Mouse (Mus musculus): ENCODE measurements at regions not wholly inside any gene's neighbourhood (a gene's known extent, or its start where the extent isn't known, plus 50 kb on each side); places are given as distances from the start of the nearest gene placed in this dataset.

DNA sequence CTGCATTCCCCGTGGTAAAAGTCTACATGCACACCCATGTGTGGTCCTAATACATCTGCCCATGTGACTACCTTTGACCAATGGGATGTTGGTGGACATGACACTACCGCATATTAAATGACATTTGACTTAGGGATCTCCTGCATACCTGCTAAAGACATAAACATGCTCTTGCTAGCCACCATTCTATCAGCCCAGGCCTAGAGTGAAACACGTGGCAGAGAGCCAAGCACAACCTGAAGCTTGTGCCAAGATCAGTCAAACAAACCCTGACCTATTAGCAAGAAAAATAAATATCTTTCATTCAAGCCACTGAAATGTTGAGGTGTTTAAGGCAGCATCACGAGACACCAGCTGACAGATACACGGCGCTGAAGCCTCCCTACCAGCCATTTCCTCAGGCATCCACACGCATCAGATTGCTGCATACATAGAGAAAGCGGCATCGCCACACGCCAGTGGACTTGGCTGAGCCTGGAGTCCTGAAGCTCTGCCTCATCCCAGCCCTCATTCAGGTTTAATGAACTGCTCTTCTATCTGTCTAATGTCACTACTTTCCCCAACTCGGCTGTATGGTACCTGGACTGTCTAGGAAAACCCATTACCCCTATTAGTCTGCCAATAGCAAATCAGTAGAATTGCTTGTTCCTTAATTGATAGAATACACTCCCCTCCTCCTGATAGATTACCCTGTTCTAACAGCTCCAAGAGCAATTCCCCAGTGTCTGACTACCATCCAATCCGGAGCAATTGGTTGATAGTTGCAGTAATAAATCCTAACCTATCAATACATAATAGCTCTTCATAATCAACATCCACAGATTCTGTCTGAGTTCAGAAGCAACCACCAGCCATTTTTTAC lies 242.8 kb upstream of the Rsrc1 start:
- no peak for DNase-seq (ENCODE audit: low read depth, low spot score)

DNA sequence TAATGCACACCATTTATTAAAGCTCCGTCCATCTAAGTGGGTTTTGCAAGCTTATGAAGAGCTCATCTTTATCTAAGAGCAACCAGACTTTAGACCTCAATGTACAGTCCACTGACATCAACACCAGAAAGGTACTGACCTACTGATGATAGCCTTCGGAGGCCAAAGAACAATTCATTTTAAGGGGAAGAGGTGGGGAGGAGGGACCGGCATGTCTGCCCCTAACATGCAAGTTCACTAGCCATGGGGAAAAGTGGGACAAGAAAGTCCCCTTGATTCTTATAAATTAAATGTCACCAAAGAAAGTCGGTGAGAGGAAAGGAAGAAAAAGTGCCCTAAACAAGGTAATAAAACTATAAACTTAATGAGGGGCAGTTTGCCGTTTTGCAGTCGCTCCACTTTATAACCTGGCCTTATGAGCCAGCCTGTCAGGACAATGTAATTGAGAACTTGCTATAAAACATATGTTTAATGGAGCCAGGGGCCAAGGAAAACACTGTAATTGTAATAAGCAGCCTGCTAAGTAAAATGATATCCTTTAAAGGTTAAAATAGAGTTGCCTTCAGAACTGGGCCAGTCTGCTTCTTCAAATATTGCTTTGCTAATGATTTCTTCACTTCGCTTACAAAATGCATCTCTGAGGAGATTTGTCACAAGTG lies 241.7 kb upstream of the Rsrc1 start:
- DNase-seq (ENCODE audit: low read depth, low spot score) = peak; percentile 67

DNA sequence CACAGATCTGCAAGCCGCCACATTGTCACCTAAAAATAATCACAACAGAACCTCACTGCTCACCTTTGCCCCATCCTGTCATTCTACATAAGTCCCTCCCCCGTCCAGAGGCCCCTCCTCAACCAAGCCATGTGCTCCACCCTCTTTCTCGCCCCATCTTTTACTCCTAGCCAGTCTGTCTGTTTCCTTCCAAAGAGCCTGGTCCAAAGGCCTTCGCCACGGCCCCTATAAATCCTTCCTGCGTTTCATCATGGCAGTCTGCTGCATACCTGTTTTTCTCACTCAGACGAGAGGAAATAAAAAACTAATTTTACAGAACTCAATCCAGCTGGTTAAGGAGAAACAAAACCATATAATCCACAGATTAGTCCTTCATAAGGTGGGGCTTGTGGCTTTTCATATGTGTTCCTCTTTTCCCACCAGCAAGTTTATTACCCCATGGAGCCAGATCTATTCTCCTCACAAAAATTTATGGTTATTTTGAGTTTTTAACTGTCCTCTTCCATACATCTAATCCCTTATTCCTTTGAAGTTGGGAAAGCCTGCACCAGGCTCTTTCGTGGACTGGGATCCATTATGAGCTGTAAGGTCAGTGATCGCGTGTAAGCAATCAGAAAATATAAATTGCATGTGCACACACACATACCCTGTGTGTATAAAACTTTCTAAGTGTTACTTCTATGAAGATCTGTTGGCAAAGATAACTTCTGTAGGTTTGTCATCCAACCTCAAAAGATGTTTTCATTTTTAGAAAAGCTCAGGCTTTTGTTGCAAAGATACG lies 236.9 kb upstream of the Rsrc1 start:
- DNase-seq (ENCODE audit: low read depth, low spot score) = peak; percentile 80

DNA sequence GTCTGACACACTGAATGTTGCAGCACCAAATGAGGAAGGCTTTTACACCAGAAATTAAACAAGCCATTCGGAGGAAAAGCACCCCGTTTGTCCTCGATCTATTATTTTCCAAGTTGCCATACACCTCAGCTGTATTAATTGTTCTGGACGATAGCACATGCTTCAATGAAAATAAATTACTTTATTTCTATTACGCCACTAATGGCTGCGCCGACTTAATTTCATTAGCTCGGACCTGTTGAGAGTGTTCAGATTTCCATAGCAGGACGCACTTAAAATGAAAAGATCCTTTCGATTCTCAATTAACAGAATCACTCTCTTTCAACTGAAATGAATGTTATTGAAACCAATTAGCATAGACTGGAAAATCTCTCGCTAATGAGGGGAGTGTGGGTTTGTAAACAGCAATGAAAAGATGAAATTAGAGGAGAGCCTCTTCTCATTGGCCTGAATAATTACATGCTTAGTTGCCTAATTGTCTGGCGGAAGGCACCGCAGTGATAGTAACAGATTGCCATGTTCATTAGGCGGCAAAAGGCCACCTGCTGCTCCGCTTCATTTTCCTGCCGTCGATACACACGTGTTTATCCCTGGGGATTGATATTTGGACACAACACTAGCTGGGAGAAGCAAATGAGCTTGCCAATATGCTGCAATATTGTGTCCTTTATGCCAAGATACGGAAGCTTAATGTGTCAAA lies 234.7 kb upstream of the Rsrc1 start:
- DNase-seq (ENCODE audit: low read depth, low spot score) = no peak

DNA sequence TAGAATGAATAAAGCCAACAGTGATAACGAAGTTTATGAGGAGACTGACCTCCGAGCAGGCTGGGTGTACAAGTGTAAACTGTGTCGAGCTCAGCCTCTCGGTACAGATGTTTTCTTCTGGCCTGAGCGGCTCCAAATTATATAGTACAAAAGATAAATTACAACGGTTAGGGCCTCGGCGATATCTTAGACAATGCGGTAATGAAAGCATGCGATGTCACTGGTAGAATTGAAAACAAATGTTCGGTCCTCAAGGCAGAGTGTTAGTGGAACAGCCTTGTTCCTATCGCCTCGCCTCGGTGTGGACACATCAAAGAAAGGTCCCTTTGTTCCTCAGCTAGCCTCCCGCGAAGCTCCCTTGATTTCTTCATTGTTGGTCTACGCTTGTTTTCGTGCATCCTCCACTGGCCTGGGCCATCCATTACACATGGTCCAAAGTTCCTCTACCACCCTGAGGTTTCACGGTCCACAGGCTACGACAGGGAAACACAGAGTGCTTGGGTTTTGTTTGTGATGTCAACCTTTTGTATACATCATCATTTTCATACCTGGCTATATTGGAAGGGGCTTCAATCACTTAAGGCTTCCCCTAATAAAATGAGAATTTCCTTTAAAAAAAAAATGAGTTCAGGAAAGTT lies 234.0 kb upstream of the Rsrc1 start:
- DNase-seq (ENCODE audit: low read depth, low spot score) = no peak

DNA sequence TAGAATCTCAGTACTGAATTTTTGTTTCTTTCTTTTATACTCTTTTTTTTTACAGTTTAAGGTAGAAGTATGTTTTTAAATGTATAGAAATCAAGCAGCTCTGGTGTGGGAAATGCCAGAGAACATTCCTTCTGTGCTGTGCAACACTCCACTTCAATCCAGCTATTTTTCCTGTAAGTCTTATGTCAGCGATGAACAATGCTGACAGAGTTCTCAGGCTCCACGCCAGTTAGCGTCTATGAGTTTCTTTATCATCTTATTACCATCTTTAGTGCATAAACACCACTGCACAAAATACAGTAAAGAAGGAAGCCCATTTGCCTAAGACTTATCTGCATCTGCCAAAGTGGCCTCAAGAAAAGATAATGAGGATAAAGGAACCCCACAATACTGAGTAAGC lies 223.0 kb upstream of the Rsrc1 start:
- DNase-seq (ENCODE audit: low read depth, low spot score) = no peak

DNA sequence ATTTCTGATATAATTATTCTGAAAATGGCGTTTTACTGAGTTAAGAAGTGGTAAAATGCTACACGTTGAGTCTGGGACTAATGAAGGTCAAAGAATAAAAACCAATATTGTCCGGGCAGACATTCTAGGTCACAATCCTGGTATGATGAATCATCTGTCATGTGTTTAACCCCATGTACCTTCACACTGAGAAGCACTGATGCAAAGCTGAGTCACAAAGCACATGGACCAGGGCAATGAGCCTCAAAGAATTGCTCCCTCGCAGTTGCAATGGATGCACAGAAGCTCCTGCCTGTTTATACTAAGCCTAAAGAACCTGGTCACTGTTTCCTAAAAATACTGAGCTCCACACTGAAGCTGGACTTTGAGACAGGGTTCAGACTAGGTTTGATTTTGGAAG lies 221.3 kb upstream of the Rsrc1 start:
- DNase-seq (ENCODE audit: low read depth, low spot score) = no peak

DNA sequence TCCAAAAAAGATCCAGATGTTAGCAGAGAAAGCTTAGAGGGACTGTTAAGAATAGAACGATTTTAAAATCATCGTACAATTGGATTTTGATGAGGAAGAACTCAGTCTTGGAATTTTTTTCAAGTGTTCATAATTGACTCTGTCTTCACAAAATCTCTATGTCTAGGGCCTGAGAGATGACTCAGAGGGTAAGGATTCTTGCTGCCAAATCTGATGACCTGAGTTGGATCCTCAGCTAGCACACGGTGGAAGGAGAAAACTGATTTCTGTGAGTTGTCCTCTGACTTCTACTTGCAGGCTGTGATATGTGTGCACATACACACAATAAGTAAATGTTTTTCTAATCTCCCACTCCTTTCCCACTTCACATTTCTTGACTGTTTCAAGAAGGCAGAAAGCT lies 218.7 kb upstream of the Rsrc1 start:
- DNase-seq (ENCODE audit: low read depth, low spot score) = no peak

DNA sequence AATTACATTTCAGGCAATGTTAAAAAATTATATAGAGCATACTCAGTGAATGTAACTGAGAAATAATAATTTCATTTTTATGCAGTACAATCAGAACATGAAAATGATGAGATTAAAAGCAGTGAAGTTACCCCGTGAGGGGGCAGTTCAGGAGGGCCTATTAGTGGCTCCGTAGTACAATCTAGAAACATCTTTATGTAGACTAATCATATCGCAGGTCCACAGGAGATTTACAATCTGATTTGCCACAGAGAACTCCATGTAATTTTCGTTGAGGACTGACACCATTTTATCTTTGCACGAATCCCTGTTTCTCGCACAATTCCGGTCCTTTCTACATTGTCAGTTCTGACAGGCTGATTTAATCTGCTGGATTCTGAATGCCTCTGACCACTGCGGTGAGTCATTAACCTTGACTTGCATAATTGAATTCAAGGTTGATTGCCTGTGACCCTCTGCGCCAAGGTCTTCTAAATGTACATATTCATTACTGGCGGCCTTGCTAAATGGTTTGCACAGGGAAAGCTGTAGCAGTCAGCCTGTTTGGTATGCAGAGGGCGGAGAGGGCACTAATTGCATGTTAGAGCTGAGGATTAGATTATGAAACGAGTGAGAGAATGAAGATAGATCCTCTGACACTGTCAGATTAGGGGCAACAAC lies 183.7 kb upstream of the Rsrc1 start:
- DNase-seq (ENCODE audit: low read depth, low spot score) = peak; percentile 28

DNA sequence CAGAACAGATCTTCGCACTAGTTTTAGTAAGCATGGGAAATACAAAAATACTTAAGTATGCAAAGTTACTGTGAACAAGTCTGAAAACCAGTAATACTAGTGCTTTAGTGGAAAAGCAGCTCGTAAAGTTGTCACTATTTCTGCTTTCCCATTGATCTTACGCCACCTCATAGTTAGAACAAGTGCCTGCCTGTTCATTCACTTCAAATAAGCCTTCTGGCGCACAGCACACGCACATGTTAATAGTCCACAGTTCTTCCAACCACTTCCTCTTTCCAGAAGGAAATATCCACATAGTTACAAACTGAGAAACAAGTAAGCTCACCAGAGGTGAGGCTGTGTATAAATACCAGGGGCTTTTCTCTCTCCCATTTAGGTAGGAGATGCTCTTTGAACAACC lies 182.9 kb upstream of the Rsrc1 start:
- DNase-seq (ENCODE audit: low read depth, low spot score) = peak; percentile 79

DNA sequence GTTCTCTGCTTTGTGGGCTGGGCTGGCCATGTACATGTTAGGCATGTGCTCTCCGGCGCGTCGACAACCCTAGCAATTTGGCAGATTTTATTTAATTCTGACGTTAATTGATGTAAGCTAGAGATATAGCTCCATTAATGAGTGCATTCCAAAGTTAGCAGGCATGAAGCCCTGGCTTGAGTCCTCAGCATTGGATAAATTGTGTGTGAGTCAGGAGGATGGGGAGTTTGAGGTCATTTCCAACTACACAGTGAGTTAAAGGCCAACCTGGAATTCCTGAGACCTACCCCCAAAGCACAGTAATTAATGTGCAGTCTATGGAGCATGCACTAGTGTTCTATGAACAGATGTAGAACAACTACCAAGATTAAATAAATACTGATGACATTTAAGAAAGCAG lies 178.7 kb upstream of the Rsrc1 start:
- no peak for DNase-seq (ENCODE audit: low read depth, low spot score)

DNA sequence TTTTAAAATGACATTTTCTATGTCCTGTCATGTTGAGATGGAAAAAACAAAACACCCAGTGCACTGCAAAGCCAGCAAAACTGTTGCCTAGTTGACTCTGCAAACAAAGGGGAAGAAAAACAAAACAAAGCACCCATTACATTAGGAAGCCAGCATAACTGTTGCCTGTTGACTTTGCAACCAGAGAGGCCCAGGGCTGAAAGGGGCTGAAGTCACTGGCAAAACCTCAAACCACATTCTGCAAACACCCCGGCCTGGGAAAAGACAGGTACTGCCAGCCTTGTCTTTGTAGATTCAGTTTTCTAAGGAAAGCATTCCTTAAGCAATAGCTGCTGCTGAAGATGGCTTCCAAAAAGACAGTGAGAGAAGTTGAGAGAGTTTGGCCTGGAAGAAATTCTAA lies 175.0 kb upstream of the Rsrc1 start:
- no peak for DNase-seq (ENCODE audit: low read depth, low spot score)

DNA sequence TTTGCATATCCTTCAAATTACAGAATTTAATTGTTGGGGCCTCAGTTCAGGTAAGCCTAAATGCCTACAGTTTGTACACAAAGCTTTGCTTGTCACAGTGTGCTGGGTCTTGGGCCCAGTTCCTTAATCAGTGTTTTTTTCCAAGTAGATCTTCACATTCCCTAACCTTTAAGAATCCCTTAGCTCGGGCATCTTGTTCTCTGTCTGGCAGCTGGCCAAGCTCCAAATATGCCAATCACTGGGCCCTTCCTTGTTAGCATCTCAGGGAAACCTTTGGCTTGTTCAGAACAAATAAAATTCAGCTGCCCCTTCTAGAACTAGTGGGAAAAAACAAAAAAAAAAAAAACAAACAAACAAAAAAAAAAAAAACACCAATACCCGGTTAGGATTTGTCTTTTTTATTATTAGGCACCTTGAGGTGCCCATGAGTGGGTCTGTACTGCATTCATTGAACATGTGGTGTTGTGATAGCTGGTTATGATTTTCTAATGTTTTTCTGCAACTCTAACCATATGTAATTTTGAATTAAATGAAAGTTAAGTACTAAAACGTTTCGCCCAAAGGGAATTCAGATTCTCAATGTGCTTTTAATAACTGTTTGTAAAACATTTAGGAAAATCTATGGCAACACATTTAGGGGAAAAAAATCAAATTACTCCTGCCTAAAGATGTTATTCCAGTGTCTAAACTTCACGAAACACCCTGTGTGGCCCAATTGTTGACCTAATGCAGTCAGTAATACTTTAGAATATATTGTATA lies 168.3 kb upstream of the Rsrc1 start:
- DNase-seq (ENCODE audit: low read depth, low spot score) = no peak

DNA sequence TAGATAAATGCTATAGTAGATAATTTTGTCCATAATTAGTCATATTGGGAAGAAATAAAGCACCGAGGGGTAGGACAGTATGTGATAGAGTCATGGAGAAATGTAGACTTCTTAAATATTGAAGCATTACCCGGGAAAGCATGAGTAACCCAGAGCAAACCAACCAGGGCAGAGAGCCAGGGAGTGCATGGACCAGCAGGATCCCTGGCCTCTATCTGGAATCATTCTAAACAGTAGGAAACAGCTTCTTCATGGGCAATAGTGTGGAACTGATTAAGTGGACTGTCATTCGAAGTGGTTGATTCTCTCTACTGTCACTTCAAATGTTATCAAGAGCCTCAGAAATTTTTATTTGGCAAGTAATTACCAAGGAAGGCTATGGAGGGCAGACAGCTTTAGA lies 155.4 kb upstream of the Rsrc1 start:
- DNase-seq (ENCODE audit: low read depth, low spot score) = no peak

Measured in forelimb bud, embryonic 11.5 days (tissue).